Mouse (Mus musculus) left cerebral cortex, adult 8-10 months (tissue): ENCODE results near the gene Klk1b11. TPM values are rescaled to one million over a fixed set of nuclear protein-coding genes. Genes with fewer than 3 reads are reported as not detected.
"Not testable (repeated sequence)": the region's sequence is repeated elsewhere in the genome, so short reads cannot be mapped to it uniquely, and the experiment has no call there.

ENCODE experiments used
- DNase-seq, 2 experiments: peaks; one replicate each; pipeline ENCODE4 v3.0.0; 2022; ENCODE audit warnings: low spot score in 2 of 2
- total RNA-seq, 4 experiments: library from RNA; stranded (reverse); gene quantifications; 2 replicates each; pipeline ENCODE4 v1.2.4; 2022

Klk1b11 gene
- total RNA-seq, result not detected

DNA sequence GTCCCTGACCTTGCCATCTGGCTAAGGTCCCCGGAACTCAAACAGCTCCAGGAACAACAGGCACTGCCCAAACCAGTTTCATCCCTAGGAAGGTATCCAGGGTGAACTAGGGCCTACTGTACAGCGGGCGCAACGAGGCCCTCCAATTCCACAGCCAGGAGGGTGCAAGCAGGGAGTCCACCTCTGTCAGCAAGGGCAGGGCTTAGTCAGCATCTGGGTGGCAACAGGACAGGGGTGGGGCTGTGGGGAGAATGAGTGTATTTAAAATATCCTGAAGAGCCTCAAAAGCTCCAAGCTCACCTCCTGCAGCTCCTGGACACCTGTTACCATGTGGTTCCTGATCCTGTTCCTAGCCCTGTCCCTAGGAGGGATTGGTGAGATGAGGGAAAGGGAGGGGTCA is at the start of gene Klk1b11:
Gene Klk1b11 (plus strand): TSS at position 301 of the 400 bp plus-strand sequence.
- DNase-seq, result not testable (repeated sequence)

DNA sequence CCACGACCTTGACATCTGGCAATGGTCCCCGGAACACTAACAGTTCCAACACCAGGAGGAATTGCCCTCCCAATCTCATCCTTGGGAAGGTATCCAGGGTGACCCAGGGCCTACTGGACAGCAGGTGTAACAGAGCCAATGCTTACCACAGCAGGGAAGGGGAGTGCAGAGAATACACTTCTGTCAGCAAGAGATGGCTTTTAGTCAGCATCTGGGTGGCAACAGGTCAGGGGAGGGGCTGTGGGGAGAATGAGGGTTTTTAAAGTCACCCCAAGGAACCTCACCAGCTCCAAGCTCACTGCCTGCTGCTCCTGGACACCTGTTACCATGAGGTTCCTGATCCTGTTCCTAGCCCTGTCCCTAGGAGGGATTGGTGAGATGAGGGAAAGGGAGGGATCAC is 45.3 kb upstream of the Klk1b11 start, which contains the start of gene Klk1b8:
Gene Klk1b8 (plus strand): TSS at position 301 of the 400 bp plus-strand sequence.
- DNase-seq, result no peak

DNA sequence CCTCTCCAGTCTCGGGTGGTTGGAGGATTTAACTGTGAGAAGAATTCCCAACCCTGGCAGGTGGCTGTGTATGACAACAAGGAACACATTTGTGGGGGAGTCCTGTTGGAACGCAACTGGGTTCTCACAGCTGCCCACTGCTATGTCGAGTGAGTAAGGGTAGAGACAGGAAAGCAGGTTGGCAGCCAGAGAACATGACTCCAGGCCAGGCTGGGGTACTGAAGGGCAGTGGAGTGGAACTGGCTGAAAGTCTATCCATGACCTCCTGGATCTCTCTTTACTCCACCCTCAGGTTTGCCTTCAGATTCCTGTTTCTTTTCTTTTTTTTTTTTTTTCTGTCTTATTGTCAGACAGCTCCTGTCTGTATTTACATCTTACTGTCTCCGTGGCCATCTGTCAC is 43.0 kb upstream of the Klk1b11 start:
- peak in 1 of 2 experiments; percentile 18 for DNase-seq

DNA sequence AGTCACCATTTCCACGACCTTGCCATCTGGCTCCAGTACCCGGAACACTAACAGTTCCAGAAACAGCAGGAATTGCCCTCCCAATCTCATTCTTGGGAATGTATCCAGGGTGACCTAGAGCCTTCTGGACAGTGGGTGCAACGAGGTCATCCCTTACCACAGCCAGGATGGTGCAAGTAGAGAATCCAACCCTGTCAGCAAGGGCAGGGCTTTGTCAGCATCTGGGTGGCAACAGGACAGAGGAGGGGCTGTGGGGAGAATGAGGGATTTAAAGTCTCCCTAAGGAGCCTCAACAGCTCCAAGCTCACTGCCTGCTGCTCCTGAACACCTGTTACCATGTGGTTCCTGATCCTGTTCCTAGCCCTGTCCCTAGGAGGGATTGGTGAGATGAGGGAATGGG is 29.2 kb upstream of the Klk1b11 start, which contains the start of gene Klk1b1:
Gene Klk1b1 (plus strand): TSS at position 301 of the 400 bp plus-strand sequence.
- no peak for DNase-seq

DNA sequence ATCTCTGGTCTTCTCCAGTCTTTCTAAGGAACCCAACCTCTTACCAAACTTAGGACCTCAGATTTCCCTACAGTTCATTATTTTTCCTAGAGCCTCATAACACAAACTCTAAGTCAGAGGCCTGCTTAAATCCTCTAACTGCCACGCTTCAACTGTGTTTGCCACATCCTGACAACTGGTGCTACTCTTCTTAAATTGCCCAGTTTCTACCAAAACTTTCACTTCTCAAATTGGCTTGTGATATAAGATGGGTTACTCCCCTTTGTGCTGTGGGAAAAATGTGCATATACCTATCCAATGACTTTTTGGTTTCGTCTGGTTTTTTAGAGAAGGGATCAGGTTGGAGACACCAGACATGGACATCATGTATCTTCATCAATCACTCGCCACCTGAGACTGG is 28.6 kb upstream of the Klk1b11 start:
- no peak for DNase-seq

DNA sequence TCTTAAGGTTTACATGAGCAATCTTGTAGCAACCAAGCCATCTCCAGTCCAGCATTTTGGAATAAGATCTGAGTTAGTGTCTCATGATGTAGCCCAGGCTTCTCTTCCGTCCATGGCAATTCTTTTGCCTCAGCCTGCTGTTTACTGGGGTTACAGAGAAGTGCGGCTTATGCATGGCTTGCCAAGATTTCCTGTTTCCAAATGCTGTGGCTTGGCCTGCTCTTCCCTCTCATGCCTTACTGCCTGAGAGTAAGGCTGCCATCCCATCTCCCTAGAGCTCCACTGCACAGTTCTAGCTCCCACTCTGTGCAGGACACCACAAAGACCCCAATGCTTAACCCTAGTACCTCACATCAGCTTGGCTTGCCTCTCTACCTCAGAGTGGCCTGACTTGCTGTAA is 28.1 kb upstream of the Klk1b11 start:
- DNase-seq, result no peak

DNA sequence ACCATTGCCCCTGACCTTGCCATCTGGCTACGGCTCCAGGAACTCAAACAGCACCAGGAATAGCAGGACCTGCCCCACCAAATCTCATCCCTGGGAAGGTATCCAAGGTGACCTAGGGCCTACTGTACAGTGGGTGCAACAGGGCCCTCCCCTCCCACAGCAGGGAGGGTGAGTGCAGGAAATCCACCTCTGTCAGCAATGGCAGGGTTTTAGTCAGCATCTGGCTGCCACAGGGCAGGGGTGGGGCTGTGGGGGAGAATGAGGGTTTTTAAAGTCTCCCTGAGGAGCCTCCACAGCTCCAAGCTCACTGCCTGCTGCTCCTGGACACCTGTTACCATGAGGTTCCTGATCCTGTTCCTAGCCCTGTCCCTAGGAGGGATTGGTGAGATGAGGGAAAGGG is 19.9 kb upstream of the Klk1b11 start, which contains the start of gene Klk1b9:
Gene Klk1b9 (plus strand): TSS at position 301 of the 400 bp plus-strand sequence.
- not testable (repeated sequence) for DNase-seq

DNA sequence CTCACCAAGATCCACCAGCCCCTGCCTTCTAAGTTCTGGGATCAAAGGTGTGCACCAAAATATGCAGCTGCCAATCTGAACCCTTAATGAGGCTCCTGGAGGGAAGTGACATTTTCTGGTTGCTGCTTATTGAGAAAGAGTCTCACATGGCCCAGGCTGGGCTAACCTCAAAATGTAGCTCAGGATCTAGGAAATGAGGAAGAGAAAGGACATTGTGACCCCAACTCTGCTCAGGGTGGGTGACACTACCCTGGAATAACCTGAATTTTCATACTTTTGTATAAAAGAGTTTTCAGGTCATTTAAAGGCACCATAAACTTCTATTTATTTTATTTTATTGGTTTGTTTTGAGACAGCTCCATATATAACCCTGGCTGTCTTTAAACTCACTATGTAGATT is 10.0 kb upstream of the Klk1b11 start:
- no peak for DNase-seq

DNA sequence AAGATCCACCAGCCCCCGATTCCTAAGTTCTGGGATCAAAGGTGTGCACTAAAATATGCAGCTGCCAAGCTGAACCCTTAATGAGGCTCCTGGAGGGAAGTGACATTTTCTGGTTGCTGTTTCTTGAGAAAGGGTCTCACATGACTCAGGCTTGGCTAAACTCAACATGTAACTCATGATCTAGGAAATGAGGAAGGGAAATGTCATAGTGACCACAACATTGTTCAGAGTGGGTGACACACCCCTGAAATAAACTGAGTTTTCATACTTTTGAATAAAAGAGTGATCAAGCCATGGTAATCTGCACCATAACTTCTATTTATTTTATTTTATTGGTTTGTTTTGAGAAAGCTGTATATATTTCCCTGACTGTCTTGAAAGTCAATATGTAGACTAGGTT is 856 bp upstream of the Klk1b11 start:
- not testable (repeated sequence) for DNase-seq

DNA sequence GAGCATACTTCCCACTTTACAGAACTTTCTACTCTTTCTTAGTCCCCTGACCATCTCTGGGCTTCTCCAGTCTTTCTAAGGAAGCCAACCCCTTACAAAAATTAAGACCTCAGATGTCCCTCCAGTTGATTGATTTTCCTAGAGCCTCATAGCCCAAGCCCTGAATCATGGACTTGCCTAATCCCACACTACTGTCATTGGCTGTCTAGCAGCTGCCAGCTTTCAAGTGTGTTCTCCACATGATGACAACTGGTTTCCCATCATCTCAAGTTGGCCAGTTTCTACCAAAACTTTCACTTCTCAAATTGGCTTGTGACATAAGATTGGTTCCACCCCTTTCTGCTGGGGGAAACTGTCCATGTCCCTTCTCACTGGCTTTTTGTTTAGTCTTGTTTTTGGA is 9.2 kb downstream of the Klk1b11 start:
- DNase-seq, result no peak

DNA sequence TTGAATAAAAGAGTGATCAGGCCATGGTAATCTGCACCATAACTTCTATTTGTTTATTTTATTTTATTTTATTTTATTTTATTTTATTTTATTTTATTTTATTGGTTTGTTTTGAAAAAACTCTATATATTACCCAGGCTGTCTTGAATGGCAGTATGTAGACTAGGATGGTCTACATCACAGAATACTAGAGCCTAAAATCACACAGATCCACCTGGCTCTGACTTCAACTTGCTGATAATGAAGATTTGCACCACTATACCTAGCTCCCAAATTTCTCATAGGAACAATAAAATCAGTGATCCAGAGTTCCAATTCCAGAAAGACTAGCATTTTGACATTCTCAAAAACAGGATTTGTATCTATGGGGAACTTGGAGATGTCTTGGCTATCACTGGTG is 16.2 kb downstream of the Klk1b11 start, which contains the start of gene Klk1b26:
Gene Klk1b26 (plus strand): TSS at position 301 of the 400 bp plus-strand sequence.
- not testable (repeated sequence) for DNase-seq

DNA sequence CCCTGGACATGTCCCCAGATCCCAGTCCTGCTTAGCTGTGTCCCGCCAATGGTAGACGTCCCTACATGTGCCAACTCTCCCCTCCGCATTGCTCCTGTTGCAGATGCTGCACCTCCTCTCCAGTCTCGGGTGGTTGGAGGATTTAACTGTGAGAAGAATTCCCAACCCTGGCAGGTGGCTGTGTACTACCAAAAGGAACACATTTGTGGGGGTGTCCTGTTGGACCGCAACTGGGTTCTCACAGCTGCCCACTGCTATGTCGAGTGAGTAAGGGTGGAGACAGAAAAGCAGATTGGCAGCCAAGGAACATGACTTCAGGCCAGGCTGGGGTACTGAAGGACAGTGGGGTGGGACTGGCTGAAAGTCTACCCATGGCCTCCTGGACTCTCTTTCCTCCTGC is 19.0 kb downstream of the Klk1b11 start:
- DNase-seq, result peak; percentile 2 to 44

DNA sequence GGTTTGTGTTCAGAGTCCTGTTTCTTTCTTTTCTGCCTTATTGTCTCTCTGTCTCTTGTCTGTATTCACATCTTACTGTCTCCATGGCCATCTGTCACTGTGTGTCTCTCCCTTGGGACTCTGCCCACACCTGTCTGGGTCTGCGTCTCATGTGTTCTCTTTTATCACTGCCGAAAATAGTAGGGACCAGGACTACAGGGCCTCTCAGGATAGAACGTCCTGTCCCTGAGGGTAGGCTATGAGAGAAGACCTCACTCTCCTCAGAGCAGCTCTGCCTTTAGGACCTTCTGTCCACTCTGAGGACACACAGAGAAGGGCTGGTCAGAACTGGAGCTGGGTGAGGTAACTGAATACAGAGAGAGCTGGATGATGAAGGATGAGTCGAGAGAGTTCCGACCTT is 19.4 kb downstream of the Klk1b11 start:
- peak; percentile 4 to 23 for DNase-seq

Other genes with a start within 250 kb of the Klk1b11 start
- gene Klk12, start 227.0 kb upstream of the Klk1b11 start, total RNA-seq, result not detected
- not detected for gene Klk11, start 221.3 kb upstream of the Klk1b11 start, total RNA-seq
- gene Klk10, start 214.8 kb upstream of the Klk1b11 start, total RNA-seq, result not detected
- not detected for gene Klk9, start 204.0 kb upstream of the Klk1b11 start, total RNA-seq
- 1 to 10 TPM; 5.2 to 7.4 (median 6.5) TPM for gene Klk8, start 198.3 kb upstream of the Klk1b11 start, total RNA-seq
- gene Klk7, start 184.6 kb upstream of the Klk1b11 start, total RNA-seq, result not detected
- 1 to 10 TPM; 3.2 to 9.7 (median 6.3) TPM for gene Klk6, start 171.4 kb upstream of the Klk1b11 start, total RNA-seq
- not detected for gene Klk5, start 153.9 kb upstream of the Klk1b11 start, total RNA-seq
- gene Klk4, start 114.7 kb upstream of the Klk1b11 start, total RNA-seq, result not detected
- gene Klk15, start 62.1 kb upstream of the Klk1b11 start, total RNA-seq, result not detected
- gene Klk1b8, start 45.2 kb upstream of the Klk1b11 start, total RNA-seq, result not detected
- not detected for gene Klk1b1, start 29.1 kb upstream of the Klk1b11 start, total RNA-seq
- gene Klk1b9, start 19.8 kb upstream of the Klk1b11 start, total RNA-seq, result not detected
- not detected for gene Klk1b26, start 16.3 kb downstream of the Klk1b11 start, total RNA-seq
- not detected for gene Klk1b27, start 56.4 kb downstream of the Klk1b11 start, total RNA-seq
- not detected for gene Klk1b21, start 106.5 kb downstream of the Klk1b11 start, total RNA-seq
- gene Klk1b22, start 116.8 kb downstream of the Klk1b11 start, total RNA-seq, result not detected
- not detected for gene Klk1b16, start 140.9 kb downstream of the Klk1b11 start, total RNA-seq
- gene Klk1b24, start 192.4 kb downstream of the Klk1b11 start, total RNA-seq, result not detected
- gene Klk1b3, start 202.3 kb downstream of the Klk1b11 start, total RNA-seq, result not detected
- gene Klk1b4, start 211.6 kb downstream of the Klk1b11 start, total RNA-seq, result not detected
- not detected for gene Klk1b5, start 220.1 kb downstream of the Klk1b11 start, total RNA-seq
- gene Klk1, start 229.5 kb downstream of the Klk1b11 start, total RNA-seq, result not detected
- gene Gm36864, start 240.3 kb downstream of the Klk1b11 start, total RNA-seq, result not detected